Mouse (Mus musculus) bone marrow, adult 2 months (tissue): ENCODE measurements around the gene Dcdc2a. TPM values are rescaled to one million over a fixed set of nuclear protein-coding genes. Genes with fewer than 3 reads are reported as not detected.

Experiments used
- H3K27ac ChIP-seq: fragments of 200-500 bp; 2 replicates; pipeline ENCODE4 v1.5.1; 2012; ENCODE audit warnings: low read depth, mild to moderate bottlenecking, control low read depth, inconsistent platforms, low read length; ENCODE audit not compliant: control insufficient read depth, poor library complexity, insufficient read depth
- H3K4me1 ChIP-seq: fragments of 200-500 bp; 2 replicates; pipeline ENCODE4 v1.6.1; 2011; ENCODE audit warnings: low read length; ENCODE audit not compliant: control insufficient read depth, insufficient read depth
- H3K4me3 ChIP-seq: fragments of 200-500 bp; replicated peaks from 2 replicates; pipeline ENCODE3; 2011; ENCODE audit warnings: mild to moderate bottlenecking, low read depth, low read length, control low read depth; ENCODE audit not compliant: control insufficient read depth
- CTCF ChIP-seq: fragments of 200-500 bp; IDR thresholded peaks from 2 replicates; pipeline ENCODE4 v1.5.1; 2011; ENCODE audit warnings: low read length, control low read depth; ENCODE audit not compliant: control insufficient read depth, insufficient read depth
- POLR2A ChIP-seq: fragments of 200-500 bp; IDR thresholded peaks from 2 replicates; pipeline ENCODE4 v1.6.1; 2011; ENCODE audit warnings: low read depth, mild to moderate bottlenecking, control low read depth, low read length, borderline replicate concordance; ENCODE audit not compliant: control insufficient read depth
- WGBS: fragments of 180-500 bp; shearing (Covaris S2); methylation state at CpG from one replicate; pipeline ENCODE4 v1.1.7; 2018; 5-methylcytosine and 5-hydroxymethylcytosine counted together
- polyA plus RNA-seq: library from polyadenylated mRNA; stranded (reverse); fragments of >200 nt; gene quantifications from 2 replicates; pipeline ENCODE4 v1.2.4, GENCODE M21; 2011; ENCODE audit warnings: low replicate concordance; ENCODE audit not compliant: missing spikeins, insufficient read depth, insufficient read length

The Dcdc2a gene
- polyA plus RNA-seq, 1 experiment, result not detected

DNA sequence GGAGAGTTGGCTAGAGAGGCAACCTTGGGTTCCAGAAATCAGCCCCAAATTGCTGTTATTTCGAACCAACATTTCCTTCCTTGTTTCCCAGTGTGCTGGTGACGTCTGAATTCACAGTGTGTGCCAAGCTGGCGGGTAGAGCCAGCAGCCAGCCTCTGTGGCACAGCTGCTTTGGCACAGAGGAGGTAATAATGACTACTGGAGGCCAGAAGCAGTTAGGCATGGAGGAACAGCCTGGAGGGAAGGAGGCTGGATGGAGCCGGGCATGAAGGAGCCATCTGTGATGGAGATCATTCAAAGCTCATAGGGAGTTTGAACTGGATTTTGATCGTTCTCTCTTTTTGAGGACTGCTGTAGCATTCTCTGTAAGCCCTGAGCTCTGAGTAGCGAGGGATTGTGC, 201.8 kb downstream of the Dcdc2a start:
- H3K4me3 ChIP-seq, result no peak overlapping the region
- H3K4me1 ChIP-seq, result no peaks in the 10 kb centered on the region
- TF ChIP-seq POLR2A (no peak), CTCF (no peak)
- WGBS, result 67% methylated on average over 6 of the region's 6 CpGs
- H3K27ac ChIP-seq, result no peak overlapping the region

Other genes with a start within 250 kb of the Dcdc2a start
- gene Acot13, start 224.5 kb upstream of the Dcdc2a start, polyA plus RNA-seq, result 19.8 and 37.3 TPM in 2 replicates
- 26.5 and 37.7 TPM in 2 replicates for gene Tdp2, start 224.3 kb upstream of the Dcdc2a start, polyA plus RNA-seq
- gene D130043K22Rik, start 210.9 kb upstream of the Dcdc2a start, polyA plus RNA-seq, result not detected in 2 replicates
- 0.23 and 1.3 TPM in 2 replicates for gene Aldh5a1, start 118.3 kb upstream of the Dcdc2a start, polyA plus RNA-seq
- gene Gpld1, start 112.9 kb upstream of the Dcdc2a start, polyA plus RNA-seq, result 0.27 TPM in 1 of 2 replicates, not detected in the other
- gene Mrs2, start 35.6 kb upstream of the Dcdc2a start, polyA plus RNA-seq, result 4.9 and 23.9 TPM in 2 replicates
- not detected in 2 replicates for gene Nrsn1, start 214.5 kb downstream of the Dcdc2a start, polyA plus RNA-seq